Mouse (Mus musculus) layer of hippocampus, adult 8-10 months (tissue): ENCODE results near the gene Cyp2c65. TPM values are rescaled to one million over a fixed set of nuclear protein-coding genes. Genes with fewer than 3 reads are reported as not detected.
"Not testable (repeated sequence)": the region's sequence is repeated elsewhere in the genome, so short reads cannot be mapped to it uniquely, and the experiment has no call there.

ENCODE experiments used
- DNase-seq, 2 experiments: peaks; one replicate each; pipeline ENCODE4 v3.0.0; 2022; ENCODE audit warnings: low spot score in 2 of 2
- total RNA-seq, 4 experiments: library from RNA; stranded (reverse); gene quantifications; 2 replicates each; pipeline ENCODE4 v1.2.4; 2022

Gene Cyp2c65
- under 1 TPM in 3 of 4 experiments, not detected in 1; 0.18 to 0.47 (median 0.34) TPM for total RNA-seq

GRCm38 (mm10) chr19:39060719-39061118, at the start of gene Cyp2c65:
Gene Cyp2c65, plus strand, starts transcription at chr19:39061015.
- DNase-seq = no peak

- DNase-seq = no peak
Measured at GRCm38 (mm10) chr19:39057928-39058327, 2.9 kb upstream of the Cyp2c65 start.

- DNase-seq = not testable (repeated sequence)
Measured at GRCm38 (mm10) chr19:39098779-39099178, 38.0 kb downstream of the Cyp2c65 start.

GRCm38 (mm10) chr19:39113644-39114043, 52.8 kb downstream of the Cyp2c65 start, which contains the start of gene Cyp2c66:
Gene Cyp2c66, plus strand, starts transcription at chr19:39113898.
- no peak for DNase-seq

Other genes starting within 250 kb of the Cyp2c65 start
- 10 to 100 TPM; 12.7 to 16.1 (median 14.5) TPM for gene Noc3l, start 241.8 kb upstream of the Cyp2c65 start, total RNA-seq
- gene Tbc1d12, start 224.4 kb upstream of the Cyp2c65 start, total RNA-seq = 10 to 100 TPM; 11.7 to 12.5 (median 12.2) TPM
- 1 to 10 TPM; 1.6 to 6.0 (median 3.6) TPM for gene Hells, start 130.1 kb upstream of the Cyp2c65 start, total RNA-seq
- under 1 TPM in 3 of 4 experiments, not detected in 1; 0.16 to 0.53 (median 0.47) TPM for gene Cyp2c55, start 54.0 kb upstream of the Cyp2c65 start, total RNA-seq
- not detected for gene Cyp2c66, start 52.9 kb downstream of the Cyp2c65 start, total RNA-seq
- not detected for gene Cyp2c29, start 208.4 kb downstream of the Cyp2c65 start, total RNA-seq